Mouse (Mus musculus): ENCODE measurements around the gene Angptl8.

DNA sequence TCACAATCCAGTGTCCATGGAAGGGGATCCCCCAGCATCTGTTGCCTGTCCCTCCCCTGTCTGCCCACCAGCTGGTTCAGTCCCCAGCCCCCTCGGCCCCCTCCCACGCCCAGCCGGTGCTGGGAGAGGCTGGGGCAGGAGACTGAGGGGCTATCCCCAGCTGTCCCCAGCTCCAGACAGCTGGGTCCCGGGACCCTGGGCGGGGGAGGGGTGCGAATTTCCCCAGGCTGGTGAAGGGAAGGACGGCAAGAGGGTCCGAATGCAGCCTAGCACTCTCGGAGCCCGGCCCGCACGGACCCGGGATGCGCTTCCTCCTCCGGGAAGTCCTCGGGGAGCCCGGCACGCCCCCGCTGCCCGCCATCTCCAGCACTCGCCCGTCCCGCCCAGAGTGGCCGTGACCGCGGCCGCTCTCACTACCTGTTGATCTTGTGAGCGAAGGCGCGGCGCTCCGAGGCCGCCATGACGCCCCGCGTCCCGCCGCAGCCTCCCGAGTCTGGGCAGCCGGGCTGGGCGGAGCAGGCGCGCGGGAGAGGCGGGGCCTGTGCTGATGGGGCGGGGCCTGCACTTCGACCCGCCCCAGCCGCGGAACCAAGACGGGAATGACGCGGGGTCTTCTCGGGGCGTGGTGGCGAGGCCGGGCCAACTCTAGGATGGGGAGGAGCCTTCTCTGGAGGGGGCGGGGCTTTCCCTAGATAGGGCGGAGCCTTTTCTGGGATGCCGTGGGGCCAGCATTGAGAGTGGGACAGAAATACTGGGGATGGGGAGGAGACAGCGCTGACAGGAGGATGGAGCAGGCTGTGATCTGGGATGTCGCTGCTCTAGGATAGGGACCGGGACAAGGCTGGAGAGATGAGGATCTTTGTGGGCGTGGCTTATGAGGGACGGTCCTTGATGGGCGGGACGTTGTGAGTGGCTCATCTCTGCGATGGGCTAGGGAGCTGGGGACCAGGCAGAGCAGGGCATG lies 17.1 kb downstream of the Angptl8 start, which contains the start of gene Dock6:
- TF ChIP-seq CTCF (IDR thresholded peaks at IDR 0.05; ENCODE audit: extremely low read depth, insufficient read depth, low read length) (no peak), POLR2A (IDR thresholded peaks at IDR 0.05; ENCODE audit: extremely low read depth, insufficient read depth, low read length) (no peak)

Measured in cortical plate, adult 2 months (tissue).